Mouse (Mus musculus) megakaryocyte, embryonic 14.5 days (primary cell): ENCODE results near the gene Tnnt3. TPM values are rescaled to one million over a fixed set of nuclear protein-coding genes. Genes with fewer than 3 reads are reported as not detected.
A peak's percentile ranks its signal among the peaks of the same experiment; 100 is the strongest.

ENCODE experiments used
- H3K27me3 ChIP-seq: replicated peaks from 2 replicates; pipeline ENCODE3; 2012; ENCODE audit warnings: inconsistent platforms
- H3K36me3 ChIP-seq: replicated peaks from 2 replicates; pipeline ENCODE3; 2012; ENCODE audit warnings: low read length, inconsistent platforms, mixed read lengths
- H3K4me1 ChIP-seq: 2 replicates; pipeline ENCODE4 v1.6.1; 2012; ENCODE audit warnings: inconsistent platforms
- H3K4me3 ChIP-seq: replicated peaks from 2 replicates; pipeline ENCODE3; 2012; ENCODE audit warnings: moderate library complexity, mild to moderate bottlenecking, inconsistent platforms
- H3K9me3 ChIP-seq: 2 replicates; pipeline ENCODE4 v1.6.1; 2012; ENCODE audit warnings: inconsistent platforms
- FLI1 ChIP-seq: IDR thresholded peaks from 2 replicates; pipeline ENCODE4 v1.6.1; 2012; ENCODE audit warnings: low read length, inconsistent platforms, mixed read lengths
- GATA1 ChIP-seq: IDR thresholded peaks from 3 replicates; pipeline ENCODE4 v1.6.1; 2012; ENCODE audit warnings: mixed read lengths, low read length, inconsistent platforms, borderline replicate concordance
- polyA plus RNA-seq: library from polyadenylated mRNA; stranded (reverse); fragments of >175 nt; gene quantifications from 2 replicates; pipeline ENCODE4 v1.2.3, GENCODE M21; 2012; ENCODE audit warnings: low replicate concordance; ENCODE audit not compliant: insufficient read depth

Gene Tnnt3
- polyA plus RNA-seq, 1 experiment: not detected

GRCm38 (mm10) chr7:142517531-142517930, 18.9 kb downstream of the Tnnt3 start:
- Histone ChIP-seq H3K36me3 (no peaks in the 10 kb centered on the region), H3K4me3 (no peak overlapping the region), H3K27me3 (peaks cover 61% of the 10 kb centered on the region), H3K9me3 (no peaks in the 10 kb centered on the region), H3K4me1 (no peaks in the 10 kb centered on the region)
- TF ChIP-seq GATA1: no peak
- no peak for TF ChIP-seq FLI1

GRCm38 (mm10) chr7:142520331-142520730, 21.7 kb downstream of the Tnnt3 start:
- no peak overlapping the region for H3K4me3 ChIP-seq
- H3K27me3 ChIP-seq: peaks cover 51% of the 10 kb centered on the region
- H3K9me3 ChIP-seq: no peaks in the 10 kb centered on the region
- H3K4me1 ChIP-seq: peaks cover 4% of the 10 kb centered on the region; the same call in 1 of the 2 replicates
- no peak for TF ChIP-seq GATA1
- no peak for TF ChIP-seq FLI1
- no peaks in the 10 kb centered on the region for H3K36me3 ChIP-seq

GRCm38 (mm10) chr7:142522352-142522751, 23.7 kb downstream of the Tnnt3 start:
- H3K4me1 ChIP-seq: peaks cover 16% of the 10 kb centered on the region
- peaks cover 47% of the 10 kb centered on the region for H3K27me3 ChIP-seq
- no peak for TF ChIP-seq FLI1
- TF ChIP-seq GATA1: no peak
- no peak overlapping the region for H3K4me3 ChIP-seq
- no peaks in the 10 kb centered on the region for H3K36me3 ChIP-seq
- no peaks in the 10 kb centered on the region for H3K9me3 ChIP-seq

- TF ChIP-seq FLI1 (no peak), GATA1 (no peak)
These were observed 24.8 kb downstream of the Tnnt3 start for GRCm38 (mm10) chr7:142523200-142523990.

GRCm38 (mm10) chr7:142525342-142526178, 26.9 kb downstream of the Tnnt3 start:
- Histone ChIP-seq H3K27me3 (peaks cover 55% of the 10 kb centered on the region), H3K4me3 (no peak overlapping the region), H3K4me1 (peaks cover 16% of the 10 kb centered on the region), H3K36me3 (no peaks in the 10 kb centered on the region), H3K9me3 (no peaks in the 10 kb centered on the region)
- TF ChIP-seq FLI1 (no peak), GATA1 (no peak)

More at GRCm38 (mm10) chr7:142523200-142523990, 24.8 kb downstream of the Tnnt3 start:
- Histone ChIP-seq H3K9me3 (no peaks in the 10 kb centered on the region), H3K4me3 (no peak overlapping the region), H3K4me1 (peaks cover 16% of the 10 kb centered on the region), H3K36me3 (no peaks in the 10 kb centered on the region), H3K27me3 (peaks cover 53% of the 10 kb centered on the region)

GRCm38 (mm10) chr7:142529350-142529749, 30.7 kb downstream of the Tnnt3 start:
- peaks cover 39% of the 10 kb centered on the region for H3K4me1 ChIP-seq
- H3K9me3 ChIP-seq: no peaks in the 10 kb centered on the region
- no peaks in the 10 kb centered on the region for H3K36me3 ChIP-seq
- TF ChIP-seq GATA1 (no peak), FLI1 (no peak)
- H3K4me3 ChIP-seq: no peak overlapping the region
- H3K27me3 ChIP-seq: peaks cover 55% of the 10 kb centered on the region

GRCm38 (mm10) chr7:142531973-142532521, 33.4 kb downstream of the Tnnt3 start:
- Histone ChIP-seq H3K9me3 (no peaks in the 10 kb centered on the region), H3K27me3 (peaks cover 41% of the 10 kb centered on the region), H3K4me1 (peaks cover 30% of the 10 kb centered on the region), H3K4me3 (no peak overlapping the region), H3K36me3 (peaks cover 16% of the 10 kb centered on the region)
- TF ChIP-seq FLI1 (no peak), GATA1 (no peak)

- Histone ChIP-seq H3K4me3 (peak within 1 kb of the TSS; percentile 96), H3K36me3 (peaks cover 23% of the 10 kb centered on the region), H3K27me3 (peaks cover 37% of the 10 kb centered on the region), H3K9me3 (no peaks in the 10 kb centered on the region), H3K4me1 (peaks cover 30% of the 10 kb centered on the region)
- TF ChIP-seq FLI1 (no peak), GATA1 (no peak)
These were observed 34.0 kb downstream of the Tnnt3 start, which contains the start of gene Mrpl23 for GRCm38 (mm10) chr7:142532671-142533058. Gene Mrpl23, plus strand, starts transcription at chr7:142532686.

GRCm38 (mm10) chr7:142533059-142533855, 34.6 kb downstream of the Tnnt3 start:
- no peaks in the 10 kb centered on the region for H3K9me3 ChIP-seq
- H3K4me1 ChIP-seq: peaks cover 33% of the 10 kb centered on the region
- H3K4me3 ChIP-seq: peak overlapping the region; percentile 96
- TF ChIP-seq FLI1: 0 out of 2 replicates have a peak, but pooled peaks have one; percentile 15
- TF ChIP-seq GATA1: no peak
- H3K27me3 ChIP-seq: peaks cover 33% of the 10 kb centered on the region
- peaks cover 26% of the 10 kb centered on the region for H3K36me3 ChIP-seq

GRCm38 (mm10) chr7:142535116-142535515, 36.5 kb downstream of the Tnnt3 start:
- Histone ChIP-seq H3K27me3 (peaks cover 22% of the 10 kb centered on the region), H3K4me3 (no peak overlapping the region), H3K9me3 (no peaks in the 10 kb centered on the region), H3K36me3 (peaks cover 44% of the 10 kb centered on the region), H3K4me1 (peaks cover 33% of the 10 kb centered on the region)
- TF ChIP-seq GATA1: no peak
- TF ChIP-seq FLI1: no peak
